Mouse (Mus musculus): ENCODE data around the gene Nat10. TPM values are rescaled to one million over a fixed set of nuclear protein-coding genes. Genes with fewer than 3 reads are reported as not detected.

Gene Nat10
- polyA plus RNA-seq, 1 experiment from 2014 or later: 13.2 TPM

- ATAC-seq (replicated peaks; ENCODE audit: low FRiP score, low read depth) (peak; percentile 81), DNase-seq (ENCODE audit: low spot score) (peak; percentile 90)
- peak overlapping the region; percentile 100 for H3K27ac ChIP-seq
- 0 out of 2 replicates have a peak, but pooled peaks have one; percentile 2 for TF ChIP-seq CTCF (IDR thresholded peaks at IDR 0.05; ENCODE audit: low read depth)
- no peaks in the 10 kb centered on the region for H3K27me3 ChIP-seq (ENCODE audit: insufficient read depth, low read length)
- H3K4me2 ChIP-seq (ENCODE audit: low read length): peak overlapping the region; percentile 64
- peak overlapping the region; percentile 97 for H3K9ac ChIP-seq (ENCODE audit: low read depth, low read length)
- H3K36me3 ChIP-seq (ENCODE audit: insufficient read depth, low read length): 0 out of 2 replicates have a peak, but pooled peaks cover 5% of the 10 kb centered on the region
- under 1% methylated on average over 45 of the region's 72 CpGs for WGBS
- H3K4me3 ChIP-seq (replicated peaks; ENCODE audit: low read depth, low read length): peak overlapping the region; percentile 87
- 0 out of 2 replicates have a peak, but pooled peaks cover 10% of the 10 kb centered on the region for H3K4me1 ChIP-seq (replicated peaks; ENCODE audit: insufficient read depth, low read length)
- no peaks in the 10 kb centered on the region for H3K9me3 ChIP-seq (replicated peaks; ENCODE audit: low read length)
Observed at GRCm38 (mm10) chr2:103796861-103797466, 35.9 kb upstream of the Nat10 start.

DNA sequence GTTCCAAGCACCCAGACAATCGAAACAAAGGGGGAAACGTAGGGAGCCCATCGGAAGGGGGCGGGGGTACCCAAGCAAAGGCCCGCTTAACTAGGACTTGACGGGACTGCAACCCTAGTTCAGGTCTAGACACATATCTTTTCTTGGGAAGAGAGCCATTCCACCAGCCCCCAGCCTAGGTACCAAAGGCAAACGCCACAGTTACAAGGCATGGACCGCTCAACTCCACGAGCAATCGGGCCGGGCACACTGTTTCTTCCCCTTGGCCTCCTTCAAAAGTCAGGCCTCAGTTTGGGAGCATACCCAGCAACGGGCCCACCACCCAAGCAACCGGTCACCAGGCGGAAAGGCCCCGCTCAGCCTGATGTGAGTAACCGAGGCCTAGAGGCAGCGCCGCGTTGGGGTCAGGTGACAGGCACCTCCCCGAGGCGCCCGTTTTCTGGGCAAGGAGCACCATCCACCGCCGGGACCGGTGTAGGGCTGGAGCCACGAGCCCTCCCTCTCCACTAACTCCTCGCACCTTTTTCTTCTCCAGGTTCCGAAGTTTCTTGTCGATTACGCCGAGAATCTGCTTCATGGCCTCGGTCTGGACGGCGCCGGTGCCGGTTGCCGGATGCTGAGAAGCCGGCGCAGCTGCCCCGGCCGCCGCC lies 35.3 kb upstream of the Nat10 start:
- Histone ChIP-seq H3K27ac (peak overlapping the region; percentile 100), H3K9ac (ENCODE audit: low read depth, low read length) (peak overlapping the region; percentile 97), H3K36me3 (ENCODE audit: insufficient read depth, low read length) (0 out of 2 replicates have a peak, but pooled peaks cover 8% of the 10 kb centered on the region), H3K9me3 (replicated peaks; ENCODE audit: low read length) (no peaks in the 10 kb centered on the region), H3K27me3 (ENCODE audit: insufficient read depth, low read length) (no peaks in the 10 kb centered on the region), H3K4me1 (replicated peaks; ENCODE audit: insufficient read depth, low read length) (0 out of 2 replicates have a peak, but pooled peaks cover 10% of the 10 kb centered on the region), H3K4me3 (replicated peaks; ENCODE audit: low read depth, low read length) (peak overlapping the region; percentile 87), H3K4me2 (ENCODE audit: low read length) (peak overlapping the region; percentile 64)
- 0 out of 2 replicates have a peak, but pooled peaks have one; percentile 13 for TF ChIP-seq CTCF (IDR thresholded peaks at IDR 0.05; ENCODE audit: low read depth)
- ATAC-seq (replicated peaks; ENCODE audit: low FRiP score, low read depth): peak; percentile 18
- DNase-seq (ENCODE audit: low spot score): peak; percentile 59
- under 1% methylated on average over 42 of the region's 42 CpGs for WGBS

DNA sequence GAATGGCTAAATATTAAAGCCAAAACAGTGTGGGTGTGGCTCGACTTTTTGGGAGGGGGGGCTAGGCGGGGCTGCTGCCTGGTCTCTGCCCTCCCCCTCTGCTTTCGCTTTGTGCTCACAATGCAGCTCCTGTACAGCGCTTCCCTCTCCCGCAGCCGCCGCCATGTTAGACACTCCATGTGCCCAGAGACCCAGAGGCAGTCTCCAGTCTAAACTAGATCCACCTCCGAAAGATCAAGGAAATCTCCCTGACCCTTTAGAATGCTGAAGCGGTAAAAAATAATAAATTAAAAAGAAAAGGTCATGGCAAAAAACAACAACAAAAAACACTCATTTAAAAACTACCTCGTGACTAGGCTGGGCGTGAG lies 34.8 kb upstream of the Nat10 start:
- no peaks in the 10 kb centered on the region for H3K27me3 ChIP-seq (ENCODE audit: insufficient read depth, low read length)
- H3K9ac ChIP-seq (ENCODE audit: low read depth, low read length): peak overlapping the region; percentile 97
- no peak for TF ChIP-seq CTCF (IDR thresholded peaks at IDR 0.05; ENCODE audit: low read depth)
- H3K36me3 ChIP-seq (ENCODE audit: insufficient read depth, low read length): 0 out of 2 replicates have a peak, but pooled peaks cover 12% of the 10 kb centered on the region
- H3K4me3 ChIP-seq (replicated peaks; ENCODE audit: low read depth, low read length): peak overlapping the region; percentile 87
- H3K9me3 ChIP-seq (replicated peaks; ENCODE audit: low read length): no peaks in the 10 kb centered on the region
- H3K4me2 ChIP-seq (ENCODE audit: low read length): peak overlapping the region; percentile 64
- H3K27ac ChIP-seq: peak overlapping the region; percentile 100
- DNase-seq (ENCODE audit: low spot score): peak; percentile 93
- peak; percentile 53; the same call in 1 of the 2 replicates for ATAC-seq (replicated peaks; ENCODE audit: low FRiP score, low read depth)
- 1% methylated on average over 11 of the region's 11 CpGs for WGBS
- 0 out of 2 replicates have a peak, but pooled peaks cover 8% of the 10 kb centered on the region for H3K4me1 ChIP-seq (replicated peaks; ENCODE audit: insufficient read depth, low read length)

DNA sequence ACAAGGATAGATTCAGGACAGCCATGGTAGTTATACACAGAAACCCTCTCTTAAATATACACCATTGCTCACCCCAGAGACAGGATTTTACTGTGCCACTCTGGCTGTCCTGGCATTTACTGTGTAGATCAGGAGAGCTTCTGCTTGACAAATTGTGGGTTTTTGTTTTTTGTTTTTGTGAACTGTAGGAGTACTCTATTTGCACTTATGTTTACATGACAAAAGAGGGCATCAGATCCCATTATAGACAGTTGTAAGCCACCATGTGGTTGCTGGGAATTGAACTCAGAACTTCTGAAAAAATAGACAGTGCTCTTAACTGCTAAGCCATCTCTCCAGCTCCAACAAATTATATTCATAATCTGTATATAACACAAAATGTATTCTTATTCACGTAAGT lies 30.9 kb upstream of the Nat10 start:
- Histone ChIP-seq H3K9me3 (replicated peaks; ENCODE audit: low read length) (no peaks in the 10 kb centered on the region), H3K4me1 (replicated peaks; ENCODE audit: insufficient read depth, low read length) (0 out of 2 replicates have a peak, but pooled peaks cover 7% of the 10 kb centered on the region), H3K4me2 (ENCODE audit: low read length) (no peak overlapping the region), H3K27me3 (ENCODE audit: insufficient read depth, low read length) (no peaks in the 10 kb centered on the region), H3K4me3 (replicated peaks; ENCODE audit: low read depth, low read length) (no peak overlapping the region), H3K9ac (ENCODE audit: low read depth, low read length) (no peak overlapping the region), H3K27ac (no peak overlapping the region), H3K36me3 (ENCODE audit: insufficient read depth, low read length) (0 out of 2 replicates have a peak, but pooled peaks cover 15% of the 10 kb centered on the region)
- ATAC-seq (replicated peaks; ENCODE audit: low FRiP score, low read depth) (no peak), DNase-seq (ENCODE audit: low spot score) (no peak)
- 85% methylated on average over 1 of the region's 1 CpGs for WGBS
- TF ChIP-seq CTCF (IDR thresholded peaks at IDR 0.05; ENCODE audit: low read depth): no peak

- Histone ChIP-seq H3K36me3 (ENCODE audit: insufficient read depth, low read length) (peaks cover 12% of the 10 kb centered on the region), H3K4me3 (replicated peaks; ENCODE audit: low read depth, low read length) (no peak overlapping the region), H3K4me1 (replicated peaks; ENCODE audit: insufficient read depth, low read length) (no peaks in the 10 kb centered on the region), H3K27me3 (ENCODE audit: insufficient read depth, low read length) (no peaks in the 10 kb centered on the region), H3K9ac (ENCODE audit: low read depth, low read length) (no peak overlapping the region), H3K27ac (no peak overlapping the region), H3K9me3 (replicated peaks; ENCODE audit: low read length) (no peaks in the 10 kb centered on the region), H3K4me2 (ENCODE audit: low read length) (no peak overlapping the region)
- ATAC-seq (replicated peaks; ENCODE audit: low FRiP score, low read depth) (no peak), DNase-seq (ENCODE audit: low spot score) (no peak)
- WGBS: 82% methylated on average over 1 of the region's 1 CpGs
- no peak for TF ChIP-seq CTCF (IDR thresholded peaks at IDR 0.05; ENCODE audit: low read depth)
Observed at GRCm38 (mm10) chr2:103785735-103786134, 24.7 kb upstream of the Nat10 start.

DNA sequence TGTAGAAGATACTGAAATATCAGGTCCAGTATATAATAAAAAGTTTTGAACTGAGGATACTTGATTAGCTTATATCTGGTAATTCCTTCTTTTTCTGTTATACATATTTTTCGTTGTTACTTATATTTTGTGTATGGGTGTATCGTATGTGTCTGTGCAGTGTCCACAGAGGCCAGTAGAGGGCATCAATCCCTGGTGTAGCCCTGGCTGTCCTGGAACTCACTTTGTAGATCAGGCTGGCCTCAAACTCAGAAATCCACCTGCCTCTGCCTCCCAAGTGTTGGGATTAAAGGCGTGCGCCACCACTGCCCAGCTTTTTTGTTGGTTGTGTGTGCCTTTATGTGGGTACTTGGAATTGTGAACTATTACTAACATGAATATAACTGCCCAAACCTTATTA lies 23.6 kb upstream of the Nat10 start:
- Histone ChIP-seq H3K4me1 (replicated peaks; ENCODE audit: insufficient read depth, low read length) (no peaks in the 10 kb centered on the region), H3K4me3 (replicated peaks; ENCODE audit: low read depth, low read length) (no peak overlapping the region), H3K27ac (no peak overlapping the region), H3K4me2 (ENCODE audit: low read length) (no peak overlapping the region), H3K27me3 (ENCODE audit: insufficient read depth, low read length) (no peaks in the 10 kb centered on the region), H3K36me3 (ENCODE audit: insufficient read depth, low read length) (peaks cover 21% of the 10 kb centered on the region), H3K9ac (ENCODE audit: low read depth, low read length) (no peak overlapping the region), H3K9me3 (replicated peaks; ENCODE audit: low read length) (no peaks in the 10 kb centered on the region)
- ATAC-seq (replicated peaks; ENCODE audit: low FRiP score, low read depth) (no peak), DNase-seq (ENCODE audit: low spot score) (no peak)
- WGBS: 89% methylated on average over 4 of the region's 4 CpGs
- peak; percentile 58 for TF ChIP-seq CTCF (IDR thresholded peaks at IDR 0.05; ENCODE audit: low read depth)
